Mouse (Mus musculus) T-helper 2 cell (primary cell): ENCODE results near the gene Alg3.

Experiments
- in situ Hi-C: fragments of 300-600 bp; cut with MboI, MseI; formaldehyde crosslinking; loops from one replicate; pipeline ENCODE4 v1.15.1; 2025; ENCODE audit warnings: high pct_unique_total_duplicates

Alg3 gene

DNA sequence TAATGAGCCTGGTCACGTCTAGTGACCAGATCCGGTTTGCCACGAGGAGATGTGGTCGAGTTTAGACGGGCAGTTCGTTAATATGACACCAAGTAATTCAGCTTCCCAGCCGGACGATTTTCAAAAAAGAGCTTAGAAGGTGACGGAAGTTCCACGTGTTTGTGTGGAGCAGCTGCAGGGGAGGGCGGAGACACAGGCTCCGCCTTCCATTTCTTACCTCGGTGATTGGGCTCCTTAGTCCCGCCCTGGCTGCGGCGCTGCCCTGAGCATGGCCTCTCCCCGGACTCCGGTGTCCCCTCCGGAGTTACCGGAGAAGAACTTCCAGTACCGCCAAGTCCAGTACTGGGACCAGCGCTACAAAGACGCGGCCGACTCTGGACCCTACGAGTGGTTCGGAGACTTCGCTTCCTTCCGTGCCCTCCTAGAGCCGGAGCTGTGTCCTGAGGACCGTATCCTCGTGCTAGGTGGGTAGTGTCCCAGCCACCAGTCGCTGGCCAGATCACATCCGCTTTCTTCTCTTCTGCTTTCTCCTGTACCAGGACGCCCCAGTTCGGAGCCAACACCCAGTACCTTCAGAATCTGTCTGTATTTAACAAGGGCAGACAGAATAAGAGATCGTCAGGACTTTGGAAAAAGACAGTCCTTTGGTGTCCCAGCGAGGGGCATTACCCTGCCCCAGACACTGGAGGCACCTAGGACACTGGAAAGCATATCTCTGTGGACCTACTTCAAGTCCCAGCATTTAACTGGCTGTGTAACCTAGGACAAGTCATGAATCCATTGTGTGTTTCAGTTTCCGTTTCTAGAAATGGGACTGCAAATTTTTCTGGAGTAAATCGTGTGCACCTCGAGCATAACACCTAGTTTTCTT is at the start of gene Alg3, which contains the start of the genes Eef1akmt4 and Gm49333:
TSS of gene Alg3 (minus strand) at position 379 of the 871 bp plus-strand sequence.
TSS of gene Eef1akmt4 (plus strand) at position 237 of the 871 bp plus-strand sequence.
TSS of gene Gm49333 (plus strand) at position 254 of the 871 bp plus-strand sequence.
- in situ Hi-C loops: loop anchor here (10.0 kb wide), 2 partner anchors 67 to 117 kb away; partner anchors contain the start of genes Abcf3 and Eif2b5

DNA sequence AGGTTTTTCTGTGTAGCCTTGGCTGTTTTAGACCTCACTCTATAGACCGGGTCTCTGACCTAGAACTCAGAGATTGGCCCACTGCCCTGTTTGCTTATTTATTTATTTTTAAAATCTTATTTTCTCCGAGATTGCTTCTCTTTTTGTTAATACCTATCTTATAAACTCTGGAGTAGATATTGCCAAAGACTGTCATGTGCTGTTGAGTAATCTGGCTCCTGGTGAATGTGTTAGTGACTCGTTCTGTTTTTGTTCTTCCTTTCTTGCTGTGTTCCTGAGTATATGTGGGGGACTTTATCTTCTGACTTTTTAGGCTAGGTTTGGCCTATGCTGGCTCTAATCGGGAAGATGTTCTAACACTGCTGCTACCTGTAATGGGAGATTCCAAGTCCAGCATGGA is 46.1 kb upstream of the Alg3 start:
- in situ Hi-C loops: no loop called here

DNA sequence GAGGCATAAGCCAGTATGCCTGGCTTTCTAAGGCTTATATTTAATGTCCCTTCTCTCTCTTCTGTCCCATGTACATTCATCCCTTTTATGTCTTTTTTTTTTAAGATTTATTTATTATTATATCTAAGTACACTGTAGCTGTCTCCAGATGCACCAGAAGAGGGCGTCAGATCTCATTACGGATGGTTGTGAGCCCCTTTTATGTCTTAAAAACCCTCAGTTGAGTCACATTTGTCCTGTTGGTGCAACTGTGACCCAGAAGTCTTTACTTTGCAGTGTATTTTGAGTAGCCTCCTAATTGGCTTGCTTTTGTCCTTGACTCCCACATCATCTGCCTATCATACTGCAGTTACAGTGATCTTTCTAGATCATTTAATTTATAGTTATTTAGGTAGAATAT is 41.8 kb upstream of the Alg3 start:
- in situ Hi-C loops: no loop called here

DNA sequence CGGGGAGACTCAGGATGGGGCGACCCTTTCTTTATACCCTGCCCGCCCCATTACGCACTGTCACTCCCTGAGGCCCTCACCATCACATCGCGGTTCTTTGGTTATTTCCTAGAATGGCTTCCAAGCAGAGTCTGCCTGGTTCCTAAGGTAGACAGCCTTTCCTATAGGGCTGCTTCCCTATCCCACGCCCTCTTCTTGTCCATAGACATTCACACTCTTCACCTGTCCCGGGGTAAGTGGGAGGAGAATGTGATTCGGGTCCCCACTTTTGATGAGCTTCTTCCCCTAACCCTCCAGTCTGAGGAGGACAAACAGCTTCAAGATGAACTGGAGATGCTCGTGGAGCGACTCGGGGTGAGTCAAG is 40.4 kb upstream of the Alg3 start:
- in situ Hi-C loops: no loop called here

DNA sequence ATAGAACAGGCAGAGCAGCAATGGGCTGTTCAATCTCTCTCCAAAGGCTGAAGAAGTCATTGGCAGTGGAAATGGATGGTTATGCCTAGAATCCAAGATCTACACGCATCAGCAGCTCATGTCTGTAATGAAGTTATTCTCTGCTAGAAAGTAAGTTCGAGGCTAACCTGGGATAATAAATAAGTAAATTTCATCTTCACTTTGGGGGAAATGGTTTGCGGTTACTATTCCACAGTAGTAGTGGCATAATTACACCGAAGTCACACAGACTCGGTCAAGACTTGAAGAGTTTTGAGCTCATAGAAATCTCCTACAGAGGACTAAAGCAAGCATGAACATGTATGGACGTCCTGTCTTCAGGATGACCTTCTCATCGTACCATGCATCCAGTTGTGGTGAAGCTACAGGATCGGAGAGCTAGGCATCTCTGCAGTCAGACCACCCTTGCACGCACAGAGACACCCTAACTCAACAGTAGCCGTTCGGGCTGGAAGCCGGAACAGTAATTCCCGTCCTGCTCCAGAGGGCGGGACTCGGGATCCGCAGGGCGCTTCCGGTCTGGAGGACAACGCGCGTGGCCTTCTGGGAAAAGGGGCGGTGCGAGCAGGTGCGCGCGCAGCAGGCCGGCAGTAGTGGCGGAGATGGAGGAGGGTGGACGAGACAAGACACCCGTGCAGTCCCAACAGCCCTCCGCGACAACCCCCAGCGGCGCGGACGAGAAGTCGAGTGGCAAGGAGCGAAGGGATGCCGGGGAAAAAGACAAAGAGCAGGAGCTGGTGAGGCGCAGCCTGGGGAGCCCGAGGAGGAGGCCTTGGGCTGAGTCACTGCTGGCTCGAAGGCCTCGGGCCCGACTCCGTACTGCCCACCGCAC is 39.8 kb upstream of the Alg3 start, which contains the start of gene Psmd2:
TSS of gene Psmd2 (plus strand) at position 577 of the 871 bp plus-strand sequence.
- in situ Hi-C loops: no loop called here

DNA sequence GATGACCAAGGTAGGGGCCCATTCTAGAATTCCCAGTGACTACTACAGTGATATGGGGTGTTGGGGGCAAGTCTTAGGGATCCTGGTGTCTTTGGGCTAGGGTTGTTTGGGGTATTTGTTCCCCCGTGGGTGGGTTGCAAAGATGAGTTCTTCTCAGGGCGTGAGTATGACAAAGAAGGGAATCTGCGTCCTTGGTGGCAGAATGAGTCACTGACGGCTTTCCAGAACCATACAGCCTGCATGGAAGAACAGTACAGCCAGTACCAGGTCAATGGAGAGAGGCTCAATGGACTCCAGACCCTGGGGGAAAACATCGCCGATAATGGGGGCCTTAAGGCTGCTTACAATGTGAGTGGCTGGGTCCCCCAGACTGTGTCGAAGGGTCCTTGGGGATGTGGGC is 32.4 kb upstream of the Alg3 start:
- in situ Hi-C loops: loop anchor here (10.0 kb wide), 1 partner anchor 139 kb away; no protein-coding TSS in a partner anchor

DNA sequence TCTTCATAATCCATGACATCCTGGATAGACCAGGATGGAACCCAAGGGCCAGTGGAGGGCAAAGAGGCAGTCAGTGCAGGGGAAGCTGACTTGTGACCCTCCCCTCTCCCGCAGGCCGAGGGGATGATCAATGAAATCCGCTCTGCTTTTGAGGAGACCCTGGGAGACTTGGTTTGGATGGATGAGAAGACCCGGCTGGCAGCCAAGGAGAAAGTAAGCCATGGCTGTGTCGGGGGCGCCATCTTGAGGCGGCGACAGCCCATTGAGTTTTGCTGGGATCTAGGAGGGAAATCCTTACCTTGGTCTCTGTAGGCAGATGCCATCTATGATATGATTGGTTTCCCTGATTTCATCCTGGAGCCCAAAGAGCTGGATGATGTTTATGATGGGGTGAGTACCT is 30.6 kb upstream of the Alg3 start:
- in situ Hi-C loops: loop anchor here (10.0 kb wide), 1 partner anchor 137 kb away; no protein-coding TSS in a partner anchor

DNA sequence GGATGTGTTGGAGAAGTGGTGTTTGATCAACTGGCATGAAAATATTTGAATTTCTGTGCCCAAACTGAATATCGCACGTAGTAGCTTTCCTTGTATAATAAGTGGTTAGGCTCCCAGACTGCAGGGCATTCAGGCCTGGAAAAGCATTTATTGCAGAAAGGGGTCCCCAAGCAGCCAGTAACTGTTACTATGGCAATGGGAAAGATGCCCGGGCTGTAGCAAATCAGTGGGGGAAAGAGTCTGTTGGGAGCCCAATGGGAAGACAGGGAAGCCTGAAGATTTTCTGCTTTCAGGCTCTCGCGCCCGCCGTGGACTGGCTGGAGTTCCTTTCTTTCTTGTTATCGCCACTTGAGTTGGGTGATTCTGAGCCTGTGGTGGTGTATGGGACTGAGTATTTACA is 26.8 kb upstream of the Alg3 start:
- in situ Hi-C loops: loop anchor here (5.0 kb wide), 1 partner anchor 36 kb away; no protein-coding TSS in a partner anchor

DNA sequence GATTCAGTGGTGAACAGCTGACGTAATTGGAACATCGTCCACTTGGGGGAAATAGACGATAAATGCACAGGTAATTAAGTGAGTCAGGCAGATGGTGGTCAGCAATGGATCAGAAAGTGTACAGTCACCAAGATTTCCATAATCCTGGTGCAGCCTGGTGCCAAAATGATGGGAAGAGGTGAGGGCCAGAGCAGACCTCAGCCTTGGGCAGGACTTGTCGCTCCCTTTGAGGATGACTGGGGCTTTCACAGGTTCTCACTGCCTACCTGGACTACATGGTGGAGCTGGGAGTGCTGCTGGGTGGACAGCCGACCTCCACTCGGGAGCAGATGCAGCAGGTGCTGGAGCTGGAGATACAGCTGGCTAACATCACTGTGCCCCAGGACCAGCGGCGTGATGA is 25.9 kb upstream of the Alg3 start:
- in situ Hi-C loops: loop anchor here (5.0 kb wide), 1 partner anchor 35 kb away; no protein-coding TSS in a partner anchor

DNA sequence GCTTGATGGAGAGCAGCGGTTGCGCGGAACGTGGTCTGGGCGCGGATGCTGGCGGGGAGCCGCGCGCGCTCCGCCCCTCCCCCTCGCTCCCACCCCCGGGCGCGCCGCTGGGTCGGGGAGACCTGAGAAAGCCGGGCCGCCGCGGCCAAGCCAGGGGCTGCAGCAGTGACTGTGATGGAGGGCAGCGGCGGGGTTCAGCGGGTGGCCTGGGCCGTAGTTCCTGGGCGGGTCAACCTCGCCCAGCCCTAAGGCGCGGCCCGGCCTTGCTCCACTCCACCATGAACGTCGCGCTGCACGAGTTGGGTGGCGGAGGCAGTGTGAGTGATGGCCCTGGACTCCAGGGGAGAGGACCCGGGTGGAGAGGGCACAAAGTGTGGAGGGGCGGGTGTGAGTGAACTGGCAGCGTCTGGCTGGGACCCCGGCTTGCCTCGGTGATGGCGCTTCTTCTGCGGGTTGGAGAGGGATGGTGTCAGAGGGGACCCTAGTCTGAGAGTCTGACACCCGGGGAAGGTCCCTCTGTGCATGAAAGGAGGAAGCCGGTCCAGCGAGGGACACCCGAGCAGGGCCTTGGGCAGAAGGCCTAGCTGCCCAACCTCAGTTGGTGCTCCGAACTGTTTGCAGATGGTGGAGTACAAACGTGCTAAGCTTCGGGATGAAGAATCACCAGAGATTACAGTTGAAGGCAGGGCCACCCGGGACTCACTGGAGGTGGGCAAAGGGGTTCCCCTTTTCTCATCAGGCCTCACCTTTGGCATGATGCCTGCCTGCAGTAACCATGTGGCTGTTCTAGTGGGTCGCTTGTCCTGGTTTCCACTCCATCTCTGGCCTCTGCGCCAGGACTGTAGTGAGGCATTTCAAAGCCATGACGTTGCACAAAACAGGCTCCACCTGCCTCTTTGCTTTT is 18.4 kb upstream of the Alg3 start, which contains the start of gene Ece2:
TSS of gene Ece2 (plus strand) at position 98 of the 904 bp plus-strand sequence.
- in situ Hi-C loops: no loop called here

DNA sequence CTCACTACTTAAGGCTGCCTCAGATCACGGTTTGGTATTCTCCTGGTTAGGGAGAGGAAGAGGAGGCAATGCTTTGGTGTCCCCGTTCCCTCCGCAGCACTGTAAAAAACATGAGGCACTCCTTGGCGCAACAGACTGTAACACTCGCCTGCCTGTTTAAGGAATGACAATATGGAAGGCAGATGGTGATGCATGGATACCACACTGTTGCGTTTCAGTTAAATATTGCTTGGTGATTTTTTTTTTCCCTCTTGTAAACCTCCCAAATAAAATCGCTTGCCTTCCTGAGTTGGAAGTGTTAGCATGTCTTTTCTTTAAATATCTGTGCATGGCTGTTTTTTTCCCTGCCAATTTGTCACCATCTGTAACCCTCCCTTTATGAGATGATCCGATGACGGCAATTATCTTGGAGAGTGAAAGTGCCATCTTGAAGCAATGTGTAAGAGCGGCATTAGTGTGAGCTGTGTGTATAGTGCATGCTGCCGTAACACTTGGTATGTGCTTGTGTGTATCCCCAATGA is 17.4 kb upstream of the Alg3 start:
- in situ Hi-C loops: no loop called here

DNA sequence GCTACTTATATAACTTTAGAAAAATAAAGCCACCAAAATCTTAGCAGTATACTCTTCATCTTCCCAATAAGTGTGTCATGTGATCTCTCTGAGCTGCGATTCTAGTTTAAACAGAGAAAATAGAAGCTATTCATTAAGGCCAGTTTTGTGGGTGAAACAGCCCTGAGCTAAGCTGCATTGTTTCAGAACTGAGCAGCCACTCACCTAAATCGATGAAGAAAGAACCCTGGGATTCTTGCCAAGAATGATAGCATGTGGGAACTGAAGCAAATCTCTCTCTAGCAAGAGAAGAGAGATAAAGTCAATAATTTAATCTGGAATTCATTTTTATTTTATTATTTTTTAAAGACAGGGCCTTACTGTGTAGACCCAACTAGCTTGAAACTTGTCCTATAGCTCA is 11.7 kb upstream of the Alg3 start:
- in situ Hi-C loops: no loop called here

DNA sequence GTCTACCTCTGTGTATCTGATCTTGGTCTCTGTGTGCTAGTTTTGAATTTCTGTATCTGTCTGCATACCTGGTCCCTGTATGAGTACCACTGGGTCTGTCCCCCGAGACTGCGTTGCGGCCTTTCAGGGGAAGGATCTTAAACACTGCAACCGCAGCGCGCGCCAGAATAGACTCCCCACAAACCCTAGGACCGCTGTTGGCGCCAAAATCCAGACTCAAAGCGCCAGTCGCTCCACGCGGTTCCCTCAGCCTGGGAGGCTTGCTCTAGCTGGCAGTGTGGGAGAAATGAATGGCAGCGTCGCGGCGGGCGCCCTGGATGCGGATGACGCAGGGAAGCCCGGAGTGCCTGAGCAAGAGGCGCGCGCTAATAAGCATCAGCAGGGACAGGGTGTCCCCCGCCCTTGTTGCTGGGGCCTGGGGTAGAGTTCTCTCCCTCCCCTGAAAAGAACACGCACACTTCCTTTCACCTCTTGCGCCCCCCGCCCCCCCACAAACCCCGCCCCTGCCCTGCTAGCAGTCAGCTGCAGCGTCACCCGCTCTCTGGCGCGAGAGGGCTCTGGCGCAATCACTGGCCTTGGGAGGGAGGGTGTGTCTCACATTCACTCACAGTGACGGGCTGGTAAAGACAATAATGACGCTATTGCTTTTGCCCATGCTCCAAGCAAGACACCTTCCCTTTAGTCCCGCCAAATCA is 10.6 kb upstream of the Alg3 start:
- in situ Hi-C loops: no loop called here

DNA sequence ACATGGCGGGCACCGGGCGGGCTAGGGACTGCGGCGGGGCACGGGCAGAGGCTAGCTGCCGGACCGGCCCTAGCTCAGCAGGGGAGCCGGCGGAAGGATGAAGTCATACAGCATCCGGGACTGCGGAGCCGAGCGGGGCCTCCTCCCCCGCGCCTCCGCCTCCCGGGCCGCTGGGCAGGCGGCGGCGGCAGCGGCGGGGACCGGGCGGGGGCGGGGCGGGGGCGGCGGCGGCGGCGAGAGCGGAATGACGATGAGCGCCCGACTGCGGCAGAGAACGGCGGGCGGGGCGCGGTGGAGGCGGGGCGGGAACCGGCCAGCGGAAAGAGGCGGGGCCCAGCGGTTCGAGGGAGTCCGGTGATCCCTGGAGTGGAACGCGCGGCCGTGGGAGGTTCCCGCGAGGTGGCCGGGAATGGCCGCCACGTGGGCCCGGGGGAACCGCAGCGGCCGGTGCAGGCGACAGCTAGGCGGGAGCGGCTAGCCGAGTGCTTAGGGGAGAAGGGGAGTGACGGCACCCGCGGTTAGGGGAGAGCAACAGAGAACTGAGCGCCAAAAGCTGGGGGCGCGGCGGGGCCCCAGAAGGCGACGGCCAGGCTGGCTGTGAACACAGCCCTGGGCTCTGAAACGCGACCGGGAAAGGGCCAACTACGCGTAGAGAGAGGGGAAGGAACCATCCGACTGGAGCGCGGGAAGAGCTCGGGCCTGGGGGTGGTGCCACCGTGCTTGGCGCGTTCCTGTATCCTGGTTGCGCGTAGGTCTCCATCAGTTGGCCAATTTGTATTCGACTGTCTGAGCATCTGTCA is 9.9 kb upstream of the Alg3 start, which contains the start of gene Camk2n2:
TSS of gene Camk2n2 (minus strand) at position 97 of the 800 bp plus-strand sequence.
- in situ Hi-C loops: no loop called here

DNA sequence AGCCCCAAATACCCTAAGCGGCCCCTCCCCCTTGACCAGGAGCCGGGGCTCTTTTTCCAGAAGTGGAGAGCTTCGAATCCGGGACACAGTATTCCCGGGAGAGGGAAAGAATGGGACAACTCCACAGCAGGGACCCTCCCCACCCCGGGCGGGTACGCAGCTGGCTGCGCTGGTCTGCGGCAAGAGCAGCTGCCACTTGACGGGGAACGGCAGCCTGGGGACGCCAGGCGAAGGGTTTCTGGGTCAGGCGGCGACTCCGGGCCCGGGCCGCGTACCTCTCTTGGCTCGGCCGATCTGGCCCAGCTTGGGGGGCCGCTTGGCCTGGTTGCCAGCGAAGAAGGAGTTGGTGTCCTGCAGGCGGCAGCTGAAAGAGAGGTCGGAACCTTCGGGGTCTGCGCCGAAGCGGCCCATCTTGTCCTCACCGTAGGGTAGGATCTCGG is 9.2 kb upstream of the Alg3 start:
- in situ Hi-C loops: no loop called here

DNA sequence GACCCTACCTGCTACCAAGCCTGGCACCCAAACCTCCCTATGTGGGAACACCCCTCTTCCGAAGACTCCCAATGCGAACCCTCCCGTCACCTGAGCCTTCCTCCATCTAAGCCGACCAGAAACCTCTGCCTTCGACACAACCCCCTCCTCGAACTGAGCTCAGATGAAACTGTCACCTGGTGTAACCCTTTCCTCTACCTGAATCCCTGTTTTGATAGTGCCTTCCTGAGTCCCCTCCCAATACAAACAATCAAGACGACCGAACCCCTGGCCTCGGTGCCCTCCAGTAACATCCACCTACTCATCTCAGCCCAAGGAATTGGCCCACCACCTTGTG is 8.8 kb upstream of the Alg3 start:
- in situ Hi-C loops: no loop called here

DNA sequence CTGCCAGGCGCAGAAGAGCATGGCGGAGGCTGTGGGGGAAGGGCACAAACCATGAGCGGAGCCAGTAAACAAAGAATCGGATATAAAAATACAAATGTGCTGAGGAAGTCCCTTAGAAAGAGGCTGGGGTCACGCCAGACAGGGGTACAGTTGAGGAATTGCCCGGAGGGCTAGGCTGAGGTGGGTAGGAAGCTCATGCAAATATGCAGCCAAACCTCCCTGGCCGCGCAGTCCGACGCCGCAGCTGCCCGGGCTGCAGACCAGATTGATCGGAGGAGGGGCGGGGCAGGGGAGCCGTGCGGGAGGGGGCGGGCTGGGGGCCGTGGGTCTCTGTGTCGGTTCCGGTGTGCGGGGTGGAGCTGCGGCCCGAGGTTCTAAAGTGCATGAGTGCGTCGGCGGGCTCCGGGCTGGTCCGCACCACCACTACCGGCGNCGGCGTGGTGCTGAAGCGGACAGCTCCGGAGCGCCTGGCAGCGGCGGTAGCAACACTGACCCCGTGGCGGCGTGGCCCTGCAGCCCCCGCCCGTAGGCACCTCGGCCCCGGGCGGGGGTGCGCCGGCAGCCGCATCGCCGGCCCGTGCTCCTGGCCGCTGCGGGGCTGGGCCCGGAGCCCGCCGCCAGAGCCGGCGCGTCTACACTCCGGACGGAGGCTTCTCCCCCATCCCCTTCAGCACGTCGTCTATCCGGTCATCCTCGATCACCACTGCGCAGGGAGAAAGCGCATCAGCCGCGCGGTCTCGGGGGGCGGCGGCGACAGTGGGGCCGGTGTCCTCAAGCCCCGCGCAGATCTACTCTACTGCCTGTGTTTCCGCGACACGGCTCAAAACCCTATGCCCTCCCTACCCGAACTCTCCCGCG is 8.2 kb upstream of the Alg3 start:
- in situ Hi-C loops: loop anchor here (10.0 kb wide), 2 partner anchors 75 to 125 kb away; partner anchors contain the start of genes Abcf3 and Eif2b5
